Mouse (Mus musculus) liver, embryonic 14.5 days (tissue): Measurements from ENCODE around the gene Synj1.

Source experiments
- CTCF ChIP-seq: IDR thresholded peaks from 2 replicates; pipeline ENCODE4 v1.5.1; 2016; ENCODE audit warnings: antibody characterized with exemption, low read depth, control low read depth
- EP300 ChIP-seq: IDR thresholded peaks from 2 replicates; pipeline ENCODE4 v1.6.1; 2016; ENCODE audit warnings: antibody characterized with exemption, low read depth

DNA sequence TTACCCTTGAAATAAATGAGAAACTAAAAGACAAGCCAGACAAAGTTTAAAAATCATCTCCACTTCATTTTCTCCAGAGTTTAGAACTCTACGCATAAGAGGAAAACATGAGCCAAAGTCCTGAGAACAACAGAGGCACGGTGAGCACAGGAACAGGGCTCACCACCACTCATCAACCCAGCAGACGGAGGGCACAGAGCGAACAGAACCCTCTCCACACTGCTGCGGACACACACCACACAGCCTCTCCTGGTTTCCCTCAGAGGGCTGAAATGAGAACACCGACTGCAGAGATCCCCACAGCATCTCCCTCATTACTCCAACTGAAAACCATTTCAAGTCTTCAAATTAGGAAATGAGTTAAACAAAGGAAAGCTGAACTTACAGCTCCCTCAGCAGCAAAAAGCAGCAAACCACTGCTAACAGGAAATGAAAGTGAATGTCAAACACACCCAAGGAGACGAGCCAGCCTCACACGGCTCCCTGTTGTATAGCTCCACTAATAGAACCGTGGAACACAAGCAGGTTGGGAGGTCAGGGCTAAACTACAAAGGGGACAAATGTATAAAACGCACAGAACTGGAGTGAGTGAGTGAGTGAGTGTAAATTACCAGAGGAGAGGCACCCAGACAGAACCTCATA, 9.9 kb upstream of the Synj1 start:
- TF ChIP-seq EP300 (no peak), CTCF (no peak)
